Mouse (Mus musculus) olfactory bulb, adult 2 months (tissue): Measurements from ENCODE around the gene Mxd4.

Experiments
- CTCF ChIP-seq: fragments of 200-500 bp; IDR thresholded peaks from 2 replicates; pipeline ENCODE4 v1.5.1; 2012; ENCODE audit warnings: low read depth, mild to moderate bottlenecking, low read length, moderate library complexity; ENCODE audit not compliant: insufficient read depth
- POLR2A ChIP-seq: fragments of 200-500 bp; IDR thresholded peaks from 2 replicates; pipeline ENCODE4 v1.6.1; 2012; ENCODE audit warnings: mild to moderate bottlenecking, low read depth, low read length, moderate library complexity; ENCODE audit not compliant: insufficient read depth

GRCm38 (mm10) chr5:34213659-34214058, 26.1 kb upstream of the Mxd4 start:
- TF ChIP-seq CTCF (no peak), POLR2A (no peak)
